Mouse (Mus musculus) megakaryocyte-erythroid progenitor cell, adult 5-6 weeks (primary cell): ENCODE results near the gene Nob1. TPM values are rescaled to one million over a fixed set of nuclear protein-coding genes. Genes with fewer than 3 reads are reported as not detected.
A peak's percentile ranks its signal among the peaks of the same experiment; 100 is the strongest.

Source experiments
- ATAC-seq: replicated peaks from 2 replicates; pipeline ENCODE4 v1.8.0; 2016; ENCODE audit warnings: mild to moderate bottlenecking, inconsistent platforms; ENCODE audit not compliant: severe bottlenecking, poor library complexity, low FRiP score, low TSS enrichment
- total RNA-seq, 2 experiments: library from RNA; stranded (forward) in 1 of 2; stranded (reverse) in 1 of 2; fragments of 200-1000, 215-1000 nt in 1 of 2; fragments of >200 nt in 1 of 2; fragmentation: Nextera tagmentation in 1 of 2; gene quantifications; 2 replicates each; pipeline ENCODE4 v1.2.3; 2014 to 2017

The Nob1 gene
- 78.1 and 79.8 TPM in 2 replicates for total RNA-seq (2014; fragmentation: Nextera tagmentation)
- 46.1 and 50.2 TPM in 2 replicates for total RNA-seq (2017)

GRCm38 (mm10) chr8:107424597-107425229, at the start of gene Nob1:
Gene Nob1, minus strand, starts transcription at chr8:107425051.
- peak; percentile 94 for ATAC-seq

DNA sequence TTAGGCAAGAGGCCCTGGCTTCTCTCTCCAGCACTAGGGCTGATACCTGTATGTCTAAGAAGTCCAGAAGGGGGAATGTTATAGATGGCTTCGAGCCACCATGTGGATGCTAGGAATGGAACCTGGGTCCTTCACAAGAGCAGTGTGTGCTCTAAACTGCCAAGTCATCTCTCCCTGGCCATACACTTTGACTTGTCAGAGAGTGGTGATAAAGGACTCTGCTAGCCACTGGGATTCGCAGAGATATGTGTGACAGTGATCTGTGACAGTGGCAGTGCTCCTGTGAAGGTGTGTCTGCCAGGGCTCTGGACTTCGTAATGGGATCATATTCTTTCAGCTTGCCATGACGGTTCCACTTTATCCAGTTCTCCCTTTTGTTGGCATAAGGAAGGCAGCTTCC, 48.5 kb upstream of the Nob1 start:
- peak; percentile 66 for ATAC-seq

DNA sequence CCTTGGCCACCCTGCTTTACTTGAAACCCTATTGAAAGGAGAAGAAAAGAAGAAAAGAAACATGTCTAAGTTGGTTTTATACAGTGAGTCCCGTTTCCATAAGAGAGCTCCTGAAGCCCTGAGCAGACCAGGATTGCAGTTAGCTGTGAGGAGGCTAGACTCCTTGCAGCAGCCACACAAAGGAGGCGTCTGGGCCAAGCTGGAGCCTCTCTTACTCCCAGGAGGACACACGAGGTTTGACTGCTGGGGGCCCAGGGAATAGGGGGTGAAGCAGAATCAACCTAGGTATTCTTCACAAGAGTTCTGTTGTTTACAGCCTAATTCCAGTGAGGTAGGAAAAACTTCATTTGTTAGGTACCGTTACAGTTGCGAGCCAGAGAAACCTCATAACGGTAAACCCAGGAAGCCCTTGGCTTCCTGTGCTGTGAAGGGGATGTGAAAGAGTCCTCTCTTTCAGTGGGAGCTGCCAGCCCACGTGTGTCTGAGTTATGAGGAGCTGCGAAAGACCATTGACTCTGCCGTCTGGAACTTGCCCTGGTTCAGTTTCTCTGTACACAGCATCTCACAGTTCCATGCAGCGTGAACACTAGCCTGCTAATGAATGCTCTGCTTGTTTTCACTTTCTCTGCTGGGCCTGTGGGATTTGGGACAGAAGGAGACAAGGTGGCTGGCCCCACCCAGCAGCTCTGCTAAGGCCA, 47.7 kb upstream of the Nob1 start:
- no peak for ATAC-seq

DNA sequence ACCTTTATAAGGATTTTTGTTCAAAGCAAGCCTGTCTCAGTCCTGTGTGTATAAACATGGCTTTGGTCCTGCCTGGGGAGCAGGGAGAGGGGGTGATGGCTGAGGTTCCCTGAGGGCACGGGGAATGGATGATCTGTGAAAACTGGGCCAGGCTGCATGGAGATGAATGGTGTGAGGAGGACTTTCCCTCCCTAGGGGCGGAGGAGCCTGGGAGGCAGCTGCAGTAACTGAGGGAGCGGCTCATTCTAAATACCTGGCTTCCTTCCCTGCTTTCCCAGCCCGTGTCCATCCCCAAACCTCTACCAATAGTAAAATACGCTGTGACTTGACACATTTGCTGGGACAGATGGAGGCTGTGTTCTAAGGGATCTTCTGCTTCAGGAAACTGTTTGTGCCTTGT, 45.5 kb upstream of the Nob1 start:
- no peak for ATAC-seq

- ATAC-seq: no peak
Observed at GRCm38 (mm10) chr8:107468811-107469302, 44.0 kb upstream of the Nob1 start.

- peak; percentile 75 for ATAC-seq
Observed at GRCm38 (mm10) chr8:107466642-107467041, 41.8 kb upstream of the Nob1 start.

- peak; percentile 86 for ATAC-seq
Observed at GRCm38 (mm10) chr8:107465332-107465990, 40.6 kb upstream of the Nob1 start.

GRCm38 (mm10) chr8:107462423-107462822, 37.6 kb upstream of the Nob1 start:
- ATAC-seq: no peak

- ATAC-seq: no peak
Observed at GRCm38 (mm10) chr8:107458281-107458680, 33.4 kb upstream of the Nob1 start.

GRCm38 (mm10) chr8:107457725-107458124, 32.9 kb upstream of the Nob1 start:
- no peak for ATAC-seq

DNA sequence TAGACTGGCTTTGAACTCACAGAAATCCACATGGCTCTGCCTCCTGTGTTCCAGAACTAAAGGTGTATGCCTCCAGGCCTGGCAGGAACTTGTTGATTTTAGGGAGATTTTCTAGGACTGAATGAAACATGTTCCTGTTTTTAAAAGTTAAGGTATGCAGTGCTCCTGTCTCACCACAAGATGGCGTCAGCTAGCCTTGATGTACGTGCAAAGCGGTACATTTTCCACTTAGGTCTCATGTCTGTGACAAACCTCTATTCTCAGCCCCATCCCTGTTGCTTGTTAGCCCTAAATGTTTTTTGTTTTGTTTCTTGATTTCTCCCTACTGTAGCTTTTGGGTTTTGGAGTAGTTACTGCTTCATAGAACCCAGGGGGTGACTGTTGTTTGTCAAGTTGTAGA, 30.4 kb upstream of the Nob1 start:
- peak; percentile 70; the same call in 1 of the 2 replicates for ATAC-seq

- no peak for ATAC-seq
Observed at GRCm38 (mm10) chr8:107453386-107453785, 28.5 kb upstream of the Nob1 start.

DNA sequence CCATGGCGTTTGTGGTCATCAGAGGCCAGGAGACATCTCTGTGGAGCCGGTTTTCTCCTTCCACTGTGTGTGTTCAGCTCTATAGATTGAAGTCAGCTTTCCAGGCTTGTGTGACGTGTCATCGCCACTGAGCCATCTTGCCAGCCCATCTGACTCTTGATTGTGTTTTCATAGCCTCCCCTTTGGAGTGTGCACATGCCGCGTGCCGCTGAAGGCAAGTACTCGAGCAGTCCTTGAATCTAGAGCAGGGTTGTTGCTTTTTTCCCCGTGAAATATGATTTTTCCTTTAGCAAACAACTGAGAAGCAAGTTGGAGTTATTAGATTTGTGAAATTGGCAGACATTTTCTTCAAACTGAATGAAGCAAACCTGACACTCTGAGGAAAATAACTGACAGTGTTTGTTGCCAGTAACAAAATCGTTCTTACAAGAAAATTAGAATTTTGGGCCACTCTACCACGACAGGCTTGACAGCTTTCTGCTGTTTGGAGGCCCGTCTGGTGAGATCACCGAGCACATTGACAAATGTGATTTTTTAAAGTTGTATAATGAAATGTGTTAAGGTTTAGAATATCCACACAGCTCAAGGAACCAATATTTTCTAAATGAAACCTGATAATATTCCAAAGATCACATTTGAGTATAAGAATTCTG, 26.7 kb upstream of the Nob1 start:
- no peak for ATAC-seq

DNA sequence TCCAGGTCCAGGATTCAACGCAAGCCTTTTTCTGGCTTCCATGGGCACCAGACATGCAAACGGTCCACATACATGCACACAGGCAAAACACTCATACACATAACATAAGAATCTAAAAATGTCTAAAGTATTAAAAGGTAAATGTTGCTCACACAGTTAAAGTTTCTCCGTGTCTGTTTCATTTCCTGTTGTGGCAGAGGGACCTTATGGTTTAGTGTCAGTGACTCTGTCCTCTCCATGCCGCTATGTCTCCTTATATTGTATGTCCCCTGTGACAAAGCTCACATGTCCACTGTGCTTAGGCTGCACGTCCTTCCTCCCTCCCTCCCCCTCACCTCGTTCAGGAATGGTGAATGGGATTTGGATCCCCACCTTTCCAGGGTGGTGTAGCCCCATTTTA, 24.8 kb upstream of the Nob1 start:
- no peak for ATAC-seq

- ATAC-seq: no peak
Observed at GRCm38 (mm10) chr8:107449130-107449529, 24.3 kb upstream of the Nob1 start.

DNA sequence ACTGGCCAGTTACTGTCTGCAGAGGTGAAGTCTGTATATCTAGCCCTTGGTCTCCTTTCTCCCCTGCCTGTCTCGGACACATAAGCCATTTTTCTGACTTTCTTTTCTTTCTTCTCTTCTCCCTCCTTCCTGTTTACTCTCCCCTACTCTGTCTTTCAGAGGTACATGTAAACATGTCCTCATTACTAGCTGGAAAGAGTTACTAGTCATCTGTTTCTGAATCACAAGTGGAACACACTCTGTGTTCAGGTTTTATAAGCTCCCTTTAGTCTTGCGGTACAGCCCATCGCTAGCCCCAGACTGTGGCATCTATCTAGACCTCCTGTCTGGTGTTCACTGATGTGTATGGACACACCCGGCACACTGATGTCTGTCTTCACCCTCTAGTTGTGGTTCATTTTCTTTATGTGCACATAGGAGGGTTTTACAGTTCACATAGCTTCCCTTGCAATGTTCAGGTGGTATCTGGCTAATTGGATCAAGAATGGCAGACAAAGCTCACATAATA, 23.6 kb upstream of the Nob1 start:
- peak; percentile 79 for ATAC-seq

- no peak for ATAC-seq
Observed at GRCm38 (mm10) chr8:107447713-107448112, 22.9 kb upstream of the Nob1 start.

- ATAC-seq: no peak
Observed at GRCm38 (mm10) chr8:107444626-107445025, 19.8 kb upstream of the Nob1 start.

DNA sequence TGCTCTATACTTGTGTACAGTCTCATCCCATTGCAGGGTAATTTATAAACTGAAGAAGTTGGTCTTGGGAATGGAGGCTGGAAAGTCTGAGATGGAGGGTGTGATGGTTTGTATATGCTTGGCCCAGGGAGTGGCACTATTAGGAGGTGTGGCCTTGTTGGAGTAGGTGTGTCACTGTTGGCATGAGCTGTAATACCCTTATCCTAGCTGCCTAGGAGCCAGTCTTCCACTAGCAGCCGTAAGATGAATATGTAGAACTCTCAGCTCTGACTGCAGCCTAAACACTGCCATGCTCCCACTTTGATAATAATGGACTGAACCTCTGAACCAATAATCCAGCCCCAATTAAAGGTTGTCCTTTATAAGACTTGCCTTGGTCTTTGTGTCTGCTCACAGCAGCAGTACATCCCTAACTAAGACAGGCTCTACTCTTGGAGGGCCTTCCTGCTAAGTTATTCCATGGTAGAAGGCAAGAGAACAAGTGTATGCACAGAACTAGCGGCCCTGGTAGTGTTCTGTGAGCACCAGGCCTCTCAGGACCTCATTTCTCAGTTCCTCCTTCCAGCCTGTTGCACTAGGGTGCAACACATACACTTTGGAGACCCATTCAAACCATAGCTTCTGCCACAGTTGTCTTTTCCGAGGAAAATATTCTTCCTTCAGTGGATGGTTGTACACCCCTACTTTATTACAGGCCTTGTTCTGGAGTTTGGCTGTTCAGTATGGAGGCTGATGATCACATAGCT, 15.2 kb upstream of the Nob1 start:
- peak; percentile 36; the same call in 1 of the 2 replicates for ATAC-seq
